Mouse (Mus musculus) megakaryocyte-erythroid progenitor cell, adult 5-6 weeks (primary cell): ENCODE measurements around the gene Arpc4. TPM values are rescaled to one million over a fixed set of nuclear protein-coding genes. Genes with fewer than 3 reads are reported as not detected.

Experiments
- ATAC-seq: replicated peaks from 2 replicates; pipeline ENCODE4 v1.8.0; 2016; ENCODE audit warnings: mild to moderate bottlenecking, inconsistent platforms; ENCODE audit not compliant: severe bottlenecking, poor library complexity, low FRiP score, low TSS enrichment
- total RNA-seq, 2 experiments: library from RNA; stranded (forward) in 1 of 2; stranded (reverse) in 1 of 2; fragments of 200-1000, 215-1000 nt in 1 of 2; fragments of >200 nt in 1 of 2; fragmentation: Nextera tagmentation in 1 of 2; gene quantifications; 2 replicates each; pipeline ENCODE4 v1.2.3; 2014 to 2017

The Arpc4 gene
- total RNA-seq, 2 experiments from 2014 or later = 152 to 162 TPM

DNA sequence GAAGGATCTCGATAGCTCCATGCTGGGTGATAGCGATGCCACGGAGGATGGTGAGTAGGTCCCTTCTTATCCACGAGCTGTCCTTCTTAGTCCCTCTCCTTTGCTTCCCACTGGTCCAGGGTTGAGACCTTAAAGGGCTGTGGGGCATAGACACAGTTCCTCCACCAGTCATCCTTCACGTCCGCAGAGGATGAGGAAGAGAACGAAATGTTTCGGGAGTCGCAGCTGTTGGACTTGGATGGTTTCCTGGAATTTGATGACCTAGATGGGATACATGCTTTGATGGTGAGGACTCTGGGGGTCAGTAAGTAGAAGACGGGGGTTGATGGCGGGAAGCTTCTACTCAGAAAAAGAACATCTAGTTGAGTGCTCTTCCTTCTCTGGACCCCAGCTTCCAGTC is 16.9 kb downstream of the Arpc4 start:
- no peak for ATAC-seq

DNA sequence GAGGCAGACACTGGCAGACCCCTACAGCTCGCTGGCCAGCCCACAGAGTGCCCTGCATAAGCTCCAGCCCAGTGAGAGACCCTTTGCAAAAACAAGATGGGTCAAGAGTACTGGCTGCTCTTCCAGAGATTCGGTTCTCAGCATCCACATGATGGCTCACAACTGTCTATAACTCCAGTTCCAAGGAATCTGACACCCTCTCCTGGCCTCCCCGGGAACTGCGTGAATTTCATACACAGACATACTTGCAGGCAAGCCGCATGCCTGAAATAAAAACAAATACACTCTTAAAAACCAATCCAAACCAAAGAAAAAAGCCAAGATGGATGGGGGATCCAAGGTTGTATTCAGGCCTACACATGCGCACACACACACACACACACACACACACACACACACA is 17.6 kb downstream of the Arpc4 start:
- no peak for ATAC-seq

DNA sequence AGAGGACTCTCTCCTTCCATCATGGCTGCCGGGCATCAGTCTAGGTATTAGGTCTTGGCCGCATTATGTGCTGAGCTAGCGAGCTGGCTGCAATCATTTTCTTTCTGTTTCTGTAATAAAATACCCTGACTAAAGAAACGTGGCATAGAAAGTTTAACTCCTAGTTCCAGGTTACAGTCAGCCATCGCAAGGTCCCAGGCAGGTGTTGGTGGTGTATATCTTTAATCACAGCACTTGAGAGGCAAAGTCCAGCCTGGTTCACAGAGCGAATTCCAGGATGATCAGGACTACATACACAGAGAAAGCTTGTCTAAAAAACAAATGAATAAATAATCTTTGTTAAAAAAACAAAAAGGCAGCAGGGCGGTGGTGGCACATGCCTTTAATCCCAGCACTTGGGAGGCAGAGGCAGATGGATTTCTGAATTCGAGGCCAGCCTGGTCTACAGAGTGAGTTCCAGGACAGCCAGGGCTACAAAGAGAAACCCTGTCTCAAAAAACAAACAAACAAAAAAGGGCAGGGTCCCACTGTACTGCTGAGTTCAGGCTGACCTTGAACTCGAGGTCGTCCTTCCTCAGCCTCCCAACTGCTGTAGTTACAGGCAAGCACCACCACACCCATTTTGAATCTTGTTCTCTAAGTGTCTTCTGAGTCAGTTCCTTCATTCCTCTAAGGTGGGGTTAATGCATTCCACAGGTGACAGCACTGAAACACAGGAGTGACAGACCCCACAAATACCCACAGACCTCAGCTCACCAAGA is 18.5 kb downstream of the Arpc4 start:
- ATAC-seq = no peak

DNA sequence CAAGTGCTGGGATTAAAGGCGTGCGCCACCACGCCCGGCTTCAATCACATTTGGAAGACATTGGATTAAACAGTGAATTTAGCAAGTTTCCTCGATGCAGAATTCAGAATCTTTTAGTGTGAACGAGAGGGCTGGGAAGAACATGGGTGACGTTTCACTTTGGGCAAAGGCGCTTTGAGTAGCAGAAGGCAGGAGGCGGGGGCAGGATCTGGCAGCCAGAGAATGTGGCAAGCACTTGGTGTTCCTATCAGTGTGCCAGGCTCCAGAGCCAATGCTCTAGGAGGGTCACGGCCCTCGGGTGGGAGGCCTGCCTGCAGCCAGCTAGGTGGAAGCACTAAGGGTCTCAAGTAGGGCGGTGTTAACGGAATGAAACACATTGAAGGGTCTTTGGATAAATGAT is 24.2 kb downstream of the Arpc4 start:
- no peak for ATAC-seq

DNA sequence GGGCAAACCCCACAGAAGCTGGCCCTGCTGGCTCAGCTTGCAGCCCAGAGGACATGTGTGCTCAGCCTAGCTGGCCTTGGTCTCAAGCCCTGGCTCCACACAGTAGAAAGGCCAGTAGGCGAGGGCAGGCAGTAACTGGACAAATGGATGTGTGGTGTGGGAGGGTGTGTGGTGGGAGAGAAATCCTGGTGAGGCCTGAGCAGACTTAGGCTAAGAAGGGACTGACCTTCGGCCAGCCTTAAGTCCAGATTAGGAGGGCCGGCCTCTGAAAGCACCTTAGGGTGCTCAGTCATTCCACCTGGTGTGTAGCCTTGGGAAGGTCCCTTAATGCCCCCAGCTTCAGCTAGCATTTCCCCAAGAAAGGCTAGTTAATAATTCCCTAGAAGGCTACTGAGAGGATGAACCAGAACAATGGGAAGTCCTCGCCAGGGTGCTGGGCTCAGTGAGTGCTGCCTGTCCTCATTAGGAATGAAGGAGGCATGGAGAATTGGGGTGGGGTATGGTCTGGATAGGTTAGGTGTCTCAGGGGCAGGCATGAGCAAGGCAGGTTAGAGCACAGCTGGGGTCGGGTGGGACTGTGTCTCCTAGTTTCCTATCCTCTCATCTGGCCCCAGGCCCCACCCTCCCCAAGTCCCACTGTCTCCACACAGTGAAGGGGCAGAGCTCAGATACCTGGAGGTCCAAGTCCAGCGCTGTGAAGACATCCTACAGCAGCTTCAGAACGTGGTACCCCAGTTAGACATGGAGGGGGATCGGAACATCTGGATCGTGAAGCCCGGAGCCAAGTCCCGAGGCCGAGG is 26.9 kb downstream of the Arpc4 start:
- no peak for ATAC-seq

DNA sequence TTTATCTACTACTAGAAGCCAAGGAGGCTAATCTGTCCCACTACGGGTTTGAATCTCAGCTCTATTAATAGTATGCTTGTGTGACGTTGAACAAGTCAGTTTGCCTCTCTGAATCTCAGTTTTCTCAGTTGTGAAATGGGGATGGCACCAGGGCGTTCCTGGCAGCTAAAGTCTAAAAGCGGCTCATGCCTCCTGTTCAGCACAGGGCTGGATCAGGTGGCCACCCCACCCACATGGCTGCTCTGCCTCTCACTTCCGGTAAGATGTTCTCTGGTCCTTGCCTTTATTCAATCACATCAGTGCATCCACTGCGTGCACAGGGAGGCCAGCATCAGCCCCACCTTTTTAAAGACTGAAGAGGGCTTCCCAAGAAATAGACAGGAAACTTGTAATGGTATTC is 27.6 kb downstream of the Arpc4 start:
- ATAC-seq = no peak

DNA sequence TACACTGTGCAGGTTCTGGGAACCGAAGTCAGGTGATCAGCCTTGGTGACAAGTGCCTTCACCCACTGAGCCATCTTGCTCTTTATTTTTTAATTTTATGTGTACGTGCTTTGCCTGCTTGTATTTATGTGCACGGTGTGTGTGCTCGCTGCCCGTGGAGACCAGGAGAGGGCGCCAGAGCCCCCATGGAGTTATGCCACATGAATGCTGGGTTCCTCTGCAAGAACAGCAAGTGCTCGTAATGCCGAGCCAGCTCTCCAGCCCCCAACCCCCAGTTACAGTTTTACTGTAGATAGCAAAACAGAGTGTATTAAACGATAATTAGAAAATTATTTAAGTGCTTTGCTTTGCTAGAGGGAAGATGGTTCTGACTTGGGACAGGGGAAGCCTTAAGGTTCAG is 28.8 kb downstream of the Arpc4 start:
- 0 out of 2 replicates have a peak, but pooled peaks have one; percentile 20 for ATAC-seq

DNA sequence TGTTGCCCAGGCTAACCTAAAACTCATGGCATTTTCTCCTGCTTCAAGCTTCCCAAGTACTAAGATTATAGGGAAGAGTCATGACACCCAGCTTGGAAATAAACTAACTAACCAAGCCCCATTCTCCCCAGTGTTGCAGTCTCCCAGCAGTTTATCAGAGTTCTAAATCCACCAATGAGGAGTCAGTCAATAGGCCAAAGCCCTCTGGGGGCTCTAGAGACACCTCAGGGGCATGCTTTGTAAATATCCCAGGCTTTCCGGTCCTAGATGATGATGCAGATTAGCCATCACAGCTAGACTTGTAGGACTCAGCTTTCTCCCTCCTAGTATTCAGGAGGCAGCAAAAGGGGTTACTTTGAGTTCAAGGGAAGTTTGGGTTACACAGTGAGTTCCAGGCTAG is 32.1 kb downstream of the Arpc4 start:
- ATAC-seq = no peak

DNA sequence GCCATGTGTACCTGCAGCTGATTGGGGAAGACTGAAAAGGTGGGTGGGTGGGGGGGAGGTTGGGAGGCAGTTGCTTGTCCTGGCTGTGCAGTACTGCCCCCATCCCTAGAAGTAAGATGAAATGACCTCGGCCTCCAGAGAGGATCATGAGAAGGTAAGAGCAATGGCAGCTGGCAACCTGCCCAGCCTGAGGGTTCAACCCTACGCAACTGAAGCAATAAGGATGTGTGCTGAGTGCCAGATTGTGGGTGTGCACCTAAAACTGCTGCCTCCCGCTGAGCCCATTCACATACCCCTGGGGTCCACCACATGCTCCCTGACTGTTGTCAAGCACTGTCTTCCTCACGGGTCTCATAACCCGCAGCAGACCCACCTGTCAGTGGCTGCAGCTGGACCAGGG is 38.5 kb downstream of the Arpc4 start:
- ATAC-seq = no peak

DNA sequence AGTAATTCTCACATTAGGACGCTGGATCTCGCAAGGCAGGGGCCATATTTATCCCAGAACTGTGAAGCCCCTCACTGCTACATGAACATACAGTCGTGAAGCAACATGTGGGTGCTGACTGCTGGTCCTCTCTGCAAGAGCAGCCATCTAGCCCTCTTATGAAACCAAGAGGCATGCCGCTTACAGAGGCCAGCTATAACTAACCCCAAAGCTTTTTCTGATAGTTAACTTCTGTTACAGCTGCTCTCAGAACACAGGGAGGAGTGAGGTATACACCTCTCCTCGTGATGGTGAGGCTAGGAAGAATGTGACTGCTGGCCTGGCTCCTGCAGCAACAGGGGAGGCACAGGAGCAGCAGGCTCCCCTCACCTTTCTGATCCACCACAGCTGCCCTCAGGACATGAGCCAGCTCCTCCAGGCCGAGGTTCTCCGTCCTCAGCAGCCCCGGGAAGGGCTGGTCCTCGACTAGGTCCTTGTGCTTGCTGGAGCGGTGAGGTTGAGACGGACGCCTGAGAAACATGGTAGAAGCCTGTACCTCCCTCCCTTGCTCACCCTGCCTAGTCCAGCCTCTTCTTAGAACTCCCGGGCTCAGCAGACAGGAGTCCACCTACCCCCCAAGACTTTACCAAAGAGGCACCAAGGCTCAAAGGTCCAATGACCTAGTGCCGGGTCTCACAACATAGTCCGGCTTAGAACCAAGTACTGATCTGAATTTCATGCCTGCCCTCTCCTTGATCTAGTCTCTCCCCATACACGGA is 40.7 kb downstream of the Arpc4 start:
- ATAC-seq = peak; percentile 43

DNA sequence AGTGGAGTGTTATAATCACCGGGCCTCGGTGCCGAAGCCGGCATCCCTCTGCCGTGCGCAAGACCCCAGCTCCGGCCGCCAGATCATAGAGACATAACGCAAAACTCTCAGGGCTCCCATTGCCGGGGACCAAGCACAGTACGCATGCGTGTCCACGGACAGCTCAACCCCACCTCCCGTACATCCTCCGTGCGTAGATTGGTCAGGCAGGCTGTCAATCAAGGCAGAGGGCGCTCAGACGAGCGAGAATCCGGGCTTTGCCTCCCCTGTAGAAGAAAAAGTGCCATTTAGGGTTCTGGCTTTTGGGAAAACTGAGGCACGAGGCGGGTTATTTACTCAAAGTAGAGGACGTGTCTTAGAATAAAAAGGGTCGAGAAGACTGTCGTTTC is 41.3 kb downstream of the Arpc4 start, which contains the start of gene Rpusd3:
Rpusd3 (minus strand) TSS at position 142 of the 389 bp plus-strand sequence.
- ATAC-seq = peak; percentile 96

DNA sequence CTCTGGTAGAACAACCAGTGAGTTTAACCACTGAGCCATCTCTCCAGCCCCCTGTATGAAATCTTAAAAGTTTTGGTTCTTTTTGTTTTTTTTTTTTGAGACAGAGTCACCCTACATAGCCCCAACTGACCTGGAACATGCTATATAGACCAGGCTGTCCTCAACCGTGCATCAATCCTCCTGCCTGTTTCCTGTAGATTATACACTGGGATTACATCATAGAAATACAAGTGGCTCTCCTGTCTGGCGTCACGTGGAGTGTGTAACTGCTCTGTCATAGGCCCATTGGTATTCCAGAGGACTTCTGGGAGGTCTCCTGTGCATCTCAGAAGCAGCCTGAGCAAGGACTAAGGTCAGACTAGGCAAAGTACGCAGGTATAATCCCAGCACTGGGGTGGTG is 45.1 kb downstream of the Arpc4 start:
- ATAC-seq = no peak

DNA sequence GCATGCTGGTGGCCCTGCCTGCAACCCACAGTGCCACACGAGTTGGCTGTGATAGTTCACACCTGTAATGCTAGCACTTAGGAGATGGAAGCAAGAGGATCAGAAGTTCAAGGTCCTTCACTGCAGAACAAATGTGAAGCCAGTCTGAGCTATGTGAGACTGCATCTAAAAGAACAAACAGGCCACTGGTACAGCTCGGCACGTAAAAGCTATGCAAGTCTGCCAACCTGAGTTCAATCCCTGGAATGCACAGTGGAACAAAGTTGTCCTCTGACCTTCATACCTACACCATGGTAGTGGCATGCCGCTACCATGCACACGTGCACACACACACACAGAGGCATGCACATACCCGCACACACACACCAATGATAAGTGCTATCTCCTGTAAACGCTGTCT is 46.3 kb downstream of the Arpc4 start:
- ATAC-seq = no peak

DNA sequence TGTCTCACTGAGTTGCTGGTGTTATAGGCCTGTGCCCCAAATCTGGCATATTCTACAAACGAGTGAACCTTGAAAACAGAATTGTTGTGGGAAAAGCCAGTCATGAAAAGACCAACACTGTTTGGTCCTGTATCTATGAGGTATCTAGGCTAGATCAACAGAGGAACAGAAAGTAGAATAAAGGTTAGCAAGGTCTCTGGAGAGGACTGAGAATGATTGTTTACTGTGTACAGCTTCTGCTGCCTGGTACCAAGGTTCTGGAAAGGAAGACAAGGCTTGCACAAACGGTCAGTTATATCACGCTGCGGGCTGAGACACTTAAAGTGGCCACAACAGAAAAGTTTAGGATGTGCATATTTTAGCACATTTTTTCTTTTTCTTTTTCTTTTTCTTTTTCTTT is 48.8 kb downstream of the Arpc4 start:
- ATAC-seq = no peak

DNA sequence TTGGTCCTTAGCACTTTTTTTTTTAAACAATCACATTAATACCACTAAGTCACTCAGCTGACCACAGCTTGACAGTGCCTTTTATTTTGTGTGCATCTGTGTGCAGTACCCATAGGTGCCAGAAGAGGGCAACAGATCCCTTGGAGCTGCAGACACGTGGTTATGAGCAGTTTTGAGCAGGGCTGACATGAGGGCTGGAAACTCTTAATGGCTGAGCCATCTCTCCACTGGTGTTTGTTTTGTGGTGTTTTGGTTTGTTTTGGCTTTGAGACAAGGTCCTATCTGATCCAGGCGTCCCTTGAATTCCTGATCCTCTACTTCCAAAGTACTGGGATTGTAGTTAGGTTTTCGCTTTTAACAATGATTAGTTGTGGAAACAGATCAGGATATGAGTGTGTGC is 49.5 kb downstream of the Arpc4 start:
- ATAC-seq = peak; percentile 79

DNA sequence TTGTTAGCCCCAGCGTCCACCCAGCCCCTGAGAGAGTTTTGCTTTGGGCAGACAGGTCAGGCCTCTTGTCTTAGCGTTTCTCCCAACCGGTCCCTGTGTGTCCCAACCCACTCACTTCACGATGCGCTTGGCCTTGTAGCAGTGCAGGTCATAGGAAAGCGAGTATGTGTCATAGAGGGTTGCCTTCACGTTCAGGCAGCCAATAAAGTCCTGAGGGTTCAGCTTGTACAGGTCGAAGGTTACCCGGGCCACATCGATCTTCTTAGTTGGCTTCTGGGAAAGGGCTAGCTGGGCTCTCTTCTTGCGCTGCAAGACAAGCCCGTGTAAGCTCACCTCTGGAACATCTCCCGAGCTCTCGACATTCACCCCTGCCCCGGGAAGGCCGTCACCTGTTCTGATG is 50.1 kb downstream of the Arpc4 start:
- ATAC-seq = no peak

DNA sequence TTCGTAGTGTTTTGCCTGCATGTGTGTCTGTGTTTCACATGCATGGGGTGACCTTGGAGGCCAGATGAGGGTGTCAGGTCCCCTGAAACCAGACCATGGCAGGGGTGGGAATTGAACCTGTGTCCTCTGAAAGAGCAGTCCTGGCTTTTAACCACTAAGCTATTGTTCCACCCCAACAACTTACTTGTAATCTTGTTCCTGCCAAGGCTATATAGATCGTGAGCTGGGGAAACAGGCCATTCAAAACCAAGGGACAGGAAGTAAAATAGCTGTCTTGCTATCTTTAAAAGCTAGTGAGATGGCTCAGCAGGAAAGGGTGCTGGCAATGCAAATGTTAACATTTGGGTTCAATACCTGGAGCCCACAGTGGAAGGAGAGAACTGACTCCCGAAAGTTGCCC is 52.0 kb downstream of the Arpc4 start:
- no peak for ATAC-seq

DNA sequence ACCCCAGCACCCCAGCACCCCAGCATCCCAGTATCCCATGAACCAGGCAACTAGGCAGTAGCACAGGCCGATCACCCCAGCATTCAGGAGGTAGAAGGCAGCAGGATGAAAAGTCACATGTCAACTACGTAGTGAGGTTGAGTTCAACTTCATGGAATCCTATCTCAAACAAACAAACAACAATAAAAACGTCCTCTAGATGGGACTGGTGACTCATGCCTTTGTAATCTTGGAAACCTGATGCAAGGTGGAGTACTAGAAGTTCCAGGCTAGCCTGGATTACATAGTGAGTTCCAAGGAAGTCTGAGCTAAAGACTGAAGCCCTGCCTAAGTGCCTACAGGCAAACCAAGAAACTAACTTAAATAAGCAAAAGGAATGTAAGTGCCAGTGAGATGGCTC is 52.9 kb downstream of the Arpc4 start:
- ATAC-seq = no peak

DNA sequence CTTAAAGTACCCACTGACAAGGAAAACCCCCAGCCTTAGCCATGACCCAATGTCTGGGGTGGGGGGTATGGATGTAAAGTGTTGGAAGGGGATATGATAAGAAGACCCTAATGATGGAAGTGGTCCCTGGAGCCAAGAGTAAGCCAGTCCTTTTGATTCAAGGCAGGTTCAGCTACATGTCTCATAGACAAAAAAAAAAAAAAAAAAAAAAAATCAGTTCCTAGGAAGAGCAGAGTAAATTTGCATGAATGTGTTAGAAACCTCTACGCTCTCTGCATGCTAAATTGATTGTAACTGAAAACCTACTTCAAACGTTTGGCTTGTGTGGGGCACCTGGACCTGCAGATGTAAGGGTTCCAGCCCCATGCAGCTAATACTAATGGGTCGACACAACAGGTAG is 53.9 kb downstream of the Arpc4 start:
- no peak for ATAC-seq

DNA sequence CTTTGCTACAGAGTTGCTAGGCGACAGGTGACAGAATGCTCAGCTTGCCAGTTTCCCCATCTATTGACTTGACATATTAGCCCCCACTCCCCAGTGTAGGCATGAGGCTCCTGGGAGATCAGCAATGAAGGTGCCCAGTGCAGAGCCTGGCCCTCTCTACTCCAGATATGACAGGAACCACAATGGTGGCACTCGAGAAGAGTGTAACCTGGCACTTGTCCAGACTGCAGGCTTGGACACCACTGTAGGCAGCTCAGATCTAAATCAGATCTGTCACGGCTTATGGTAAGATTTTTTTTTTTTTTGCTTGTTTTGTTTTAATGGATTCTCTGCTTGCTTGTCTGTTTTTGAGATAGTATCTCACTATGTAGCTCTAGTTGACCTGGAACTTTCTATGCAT is 55.7 kb downstream of the Arpc4 start:
- no peak for ATAC-seq
